ENCODE assay signal across 9 mouse cellular contexts in genomic region chr9:86583740-86584139, GRCm38 (mm10). TPM values are rescaled to one million over a fixed set of nuclear protein-coding genes. Genes with fewer than 3 reads are reported as not detected.
DNase-seq lines count a peak whose midpoint lies in the region; ATAC-seq and TF ChIP-seq lines count a peak whose summit lies in the region.
"Had no signal": no experiment of that assay in that cellular context is flagged by ENCODE, and none has a peak within 500 bp of the region (broad histone marks: within the 10 kb centered on the region; RNA-seq: fewer than 3 reads in every experiment).

No protein-coding gene starts in this region.

- no peak overlapping the region for H3K4me3 ChIP-seq in gastrocnemius, adult 2 months
- no peak overlapping the region for H3K4me3 ChIP-seq in limb, embryonic 11.5 days (ENCODE audit: low read depth, low read length)
- H3K4me3 ChIP-seq: stomach, embryonic 15.5 days had no signal

- H3K4me1 ChIP-seq in limb, embryonic 11.5 days (ENCODE audit: control insufficient read depth, insufficient read depth, low read length): no peaks in the 10 kb centered on the region
- H3K4me1 ChIP-seq: stomach, embryonic 15.5 days had no signal

- no peak overlapping the region for H3K9ac ChIP-seq in limb, embryonic 11.5 days (ENCODE audit: low read length)
- H3K9ac ChIP-seq: stomach, embryonic 15.5 days had no signal

- H3K27ac ChIP-seq in gastrocnemius, adult 2 months: no peak overlapping the region
- H3K27ac ChIP-seq in limb, embryonic 11.5 days (replicated peaks; ENCODE audit: low read depth, low read length): no peak overlapping the region
- H3K27ac ChIP-seq: stomach, embryonic 15.5 days had no signal

- DNase-seq in 3134 (ENCODE audit: extremely low read depth, insufficient read length, low spot score): peak; percentile 24
- DNase-seq in T-cell, adult 2 months (ENCODE audit: low spot score): peak; percentile 61
- peak; percentile 67 to 70 for DNase-seq in cerebellum, postnatal 36 days
- peak; percentile 73 for DNase-seq in gastrocnemius, adult 2 months
- DNase-seq in kidney, adult 18-20 months: peak; percentile 73
- peak; percentile 81 for DNase-seq in limb, embryonic 11.5 days (ENCODE audit: low spot score)
- DNase-seq in monocyte, adult 2 months (ENCODE audit: low read depth in 1 of 2, low spot score in 2 of 2): peak; percentile 32 to 48
- DNase-seq in spleen, postnatal 10 days (ENCODE audit: low spot score in 2 of 2): peak; percentile 48 to 75

- no peak overlapping the region for H3K4me2 ChIP-seq in limb, embryonic 11.5 days (ENCODE audit: low read depth, severe bottlenecking)
- H3K4me2 ChIP-seq: stomach, embryonic 15.5 days had no signal

- TF ChIP-seq CTCF in gastrocnemius, adult 2 months (IDR thresholded peaks at IDR 0.05): peak; percentile 98

- no peaks in the 10 kb centered on the region for H3K9me3 ChIP-seq in limb, embryonic 11.5 days (ENCODE audit: control insufficient read depth, low read length)
- H3K9me3 ChIP-seq: stomach, embryonic 15.5 days had no signal

- no peaks in the 10 kb centered on the region for H3K27me3 ChIP-seq in limb, embryonic 11.5 days (ENCODE audit: control insufficient read depth, insufficient read depth, low read length)
- H3K27me3 ChIP-seq: stomach, embryonic 15.5 days had no signal

- WGBS in limb, embryonic 11.5 days: 57% methylated on average over 3 of the region's 3 CpGs

- no peak for ATAC-seq in limb, embryonic 11.5 days (ENCODE audit: insufficient number of reproducible peaks, low FRiP score, low TSS enrichment, low read depth)

- intact Hi-C loops in gastrocnemius, adult 2 months (cut with DNase I): no loop called here

- no peaks in the 10 kb centered on the region for H3K36me3 ChIP-seq in limb, embryonic 11.5 days (ENCODE audit: control insufficient read depth, insufficient read depth, low read length)
- H3K36me3 ChIP-seq: stomach, embryonic 15.5 days had no signal

RNA-seq across cellular contexts. Expression of gene Rwdd2a, which starts 11.9 kb away (rescaled TPM):
- total RNA-seq in gastrocnemius, adult 2 months (2021): under 1 TPM; 0.22 to 0.36 TPM
- 1.5 and 2.2 TPM in 2 replicates for polyA plus RNA-seq in limb, embryonic 11.5 days (2014; fragmentation: Nextera tagmentation; extraction: Ambion mirVana)

RNA-seq across cellular contexts. Expression of gene Pgm3, which starts 12.1 kb away (rescaled TPM):
- total RNA-seq in gastrocnemius, adult 2 months (2021): 1 to 10 TPM; 3.4 to 5.7 TPM
- 30.0 and 31.9 TPM in 2 replicates for polyA plus RNA-seq in limb, embryonic 11.5 days (2014; fragmentation: Nextera tagmentation; extraction: Ambion mirVana)

Comparison
In these comparisons a context has a peak if more than half of its experiments do, and no peak if none do; other contexts are left out.
1. DNase-seq: peak in every context shown above with its lines; median percentile 81 in limb, embryonic 11.5 days; 73 in gastrocnemius, adult 2 months; 73 in kidney, adult 18-20 months; 68 in cerebellum, postnatal 36 days; 62 in spleen, postnatal 10 days; 61 in T-cell, adult 2 months; 40 in monocyte, adult 2 months; 24 in 3134.